Mouse (Mus musculus) left cerebral cortex, postnatal 4 days (tissue): ENCODE results near the gene Tax1bp3. TPM values are rescaled to one million over a fixed set of nuclear protein-coding genes. Genes with fewer than 3 reads are reported as not detected.

Source experiments
- DNase-seq: peaks from one replicate; pipeline ENCODE4 v3.0.0-alpha.2; 2022
- intact Hi-C: fragments of 180-260 bp; cut with DNase I; formaldehyde crosslinking; loops from one replicate; pipeline ENCODE4 v1.15.1; 2025
- total RNA-seq, 2 experiments: library from RNA; stranded (reverse); gene quantifications; 2 replicates each; pipeline ENCODE4 v1.2.3; 2021

Gene Tax1bp3
- total RNA-seq, 2 experiments from 2014 or later = 42.2 to 42.5 TPM

DNA sequence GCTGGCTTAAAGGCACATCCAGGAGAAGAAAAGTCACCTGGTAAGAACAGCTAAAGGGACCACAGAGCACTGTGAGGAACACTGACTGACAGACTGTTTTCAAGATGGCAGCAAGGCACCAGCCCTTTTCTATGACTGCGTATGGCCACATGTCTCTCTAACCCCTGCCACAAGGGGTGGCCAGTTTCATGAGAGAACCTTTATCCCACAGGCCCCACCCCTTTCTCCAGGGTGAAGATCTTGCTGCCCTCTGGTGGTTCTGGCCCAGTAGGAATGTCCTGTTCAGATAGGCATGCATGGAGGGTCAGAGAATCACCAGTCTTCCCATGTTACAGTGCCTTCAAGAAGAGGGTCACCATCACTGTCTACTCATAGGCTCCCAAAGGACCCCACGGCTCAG is 47.1 kb downstream of the Tax1bp3 start:
- no peak for DNase-seq
- intact Hi-C loops = no loop called here

DNA sequence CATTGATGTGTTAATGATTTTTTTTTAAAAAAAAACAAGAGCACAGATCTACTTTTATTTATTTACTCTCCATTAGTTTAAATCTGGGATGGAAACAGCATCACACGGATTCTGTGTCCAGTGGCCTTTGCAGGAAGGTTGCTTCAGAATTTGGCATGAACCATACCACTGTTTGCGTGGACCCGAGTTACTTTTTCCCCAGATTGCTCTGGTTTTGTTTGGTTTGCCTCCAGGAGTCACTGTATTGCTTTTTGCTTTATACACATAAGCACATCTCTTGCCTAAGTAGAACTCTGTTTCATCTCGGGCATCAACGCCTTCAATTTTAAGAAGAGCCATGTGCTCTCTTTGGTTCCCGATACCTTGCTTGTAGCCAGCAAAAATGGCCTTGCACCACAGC is 49.0 kb downstream of the Tax1bp3 start:
- intact Hi-C loops = no loop called here
- DNase-seq = no peak

DNA sequence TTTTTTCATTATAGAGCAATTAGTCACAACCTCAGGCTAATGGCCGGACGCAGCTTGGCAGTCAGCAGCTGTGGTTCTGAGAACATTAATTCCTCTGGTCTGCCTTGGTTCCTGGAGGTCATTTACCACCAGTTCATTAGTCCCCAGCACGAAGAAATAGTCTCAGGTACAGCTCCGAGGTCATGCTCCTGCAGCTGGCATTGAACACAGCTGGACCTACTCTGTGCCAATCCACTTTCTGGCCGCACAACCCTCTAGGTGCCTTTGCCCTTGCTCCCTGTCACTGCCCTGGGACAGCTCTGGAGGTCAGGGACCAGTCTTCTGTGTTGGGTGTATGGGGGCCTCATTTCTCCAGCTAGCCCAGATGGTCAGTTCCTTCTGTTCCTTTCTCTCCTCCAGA is 52.0 kb downstream of the Tax1bp3 start:
- intact Hi-C loops = no loop called here
- DNase-seq = no peak

DNA sequence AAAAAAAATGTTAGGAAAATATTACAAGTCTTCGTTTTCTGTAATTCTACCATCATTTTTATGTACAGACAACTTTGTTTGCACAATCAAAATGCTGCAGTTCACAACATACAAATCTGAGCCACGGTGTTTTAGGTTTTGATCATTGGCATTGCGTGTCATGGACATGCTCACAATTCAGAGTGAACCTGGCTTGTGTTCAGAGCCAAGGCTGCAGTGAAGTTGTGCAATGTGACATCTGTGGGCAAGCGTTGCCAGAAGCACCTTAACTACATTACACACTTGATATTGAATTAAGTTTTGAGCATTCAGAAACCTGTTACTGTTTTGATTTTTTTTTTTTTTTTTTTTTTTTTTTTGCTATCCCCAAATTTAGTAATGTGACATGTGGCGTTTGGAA is 53.2 kb downstream of the Tax1bp3 start:
- no peak for DNase-seq
- intact Hi-C loops = no loop called here

DNA sequence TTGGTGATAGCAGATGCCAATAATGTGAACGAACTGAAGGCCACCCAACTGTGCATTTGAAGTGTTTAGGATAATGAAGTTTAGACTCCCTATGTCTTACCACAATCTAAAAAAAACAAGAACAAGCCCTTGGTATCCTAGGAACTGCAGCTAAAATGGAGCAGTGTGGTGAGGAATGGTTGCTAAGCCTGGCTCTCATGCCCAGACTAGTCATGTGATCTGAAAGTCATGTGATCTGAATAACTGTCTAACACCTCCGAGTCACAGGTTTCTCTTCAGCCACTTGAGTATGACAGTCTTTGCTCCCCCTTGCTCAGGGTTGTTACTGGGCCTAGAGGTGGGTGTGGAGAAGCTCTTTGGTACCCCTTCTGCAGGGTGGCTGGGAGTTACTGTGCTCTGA is 55.6 kb downstream of the Tax1bp3 start:
- intact Hi-C loops = no loop called here
- DNase-seq = no peak

Other genes with a start within 250 kb of the Tax1bp3 start
- 1 to 10 TPM; 2.3 to 2.5 TPM for gene Atp2a3, start 215.9 kb upstream of the Tax1bp3 start, total RNA-seq
- gene P2rx1, start 178.0 kb upstream of the Tax1bp3 start, total RNA-seq = under 1 TPM; 0.28 to 0.50 TPM
- gene Camkk1, start 158.1 kb upstream of the Tax1bp3 start, total RNA-seq = 10 to 100 TPM; 28.7 to 30.5 TPM
- 10 to 100 TPM; 10.4 to 10.7 TPM for gene Ncbp3, start 129.3 kb upstream of the Tax1bp3 start, total RNA-seq
- not detected for gene Itgae, start 86.5 kb upstream of the Tax1bp3 start, total RNA-seq
- gene Haspin, start 38.8 kb upstream of the Tax1bp3 start, total RNA-seq = 1 to 10 TPM; 1.6 TPM
- 1 to 10 TPM in 1 of 2 experiments, under 1 TPM in 1; 0.72 to 1.0 TPM for gene P2rx5, start 16.7 kb upstream of the Tax1bp3 start, total RNA-seq
- gene Emc6, start within 50 bp of the Tax1bp3 start, total RNA-seq = 10 to 100 TPM; 59.8 to 64.3 TPM
- gene Ctns, start 22.0 kb downstream of the Tax1bp3 start, total RNA-seq = 10 to 100 TPM; 17.7 to 21.1 TPM
- 1 to 10 TPM; 1.1 to 1.2 TPM for gene Shpk, start 22.4 kb downstream of the Tax1bp3 start, total RNA-seq
- under 1 TPM; 0.46 to 0.82 TPM for gene Trpv1, start 57.2 kb downstream of the Tax1bp3 start, total RNA-seq
- gene Trpv3, start 90.3 kb downstream of the Tax1bp3 start, total RNA-seq = under 1 TPM; 0.46 to 0.66 TPM
- gene Aspa, start 152.5 kb downstream of the Tax1bp3 start, total RNA-seq = 1 to 10 TPM; 2.0 to 2.7 TPM
- gene Gm49340, start 152.7 kb downstream of the Tax1bp3 start, total RNA-seq = not detected
- gene Spata22, start 152.7 kb downstream of the Tax1bp3 start, total RNA-seq = under 1 TPM in 1 of 2 experiments, not detected in 1; 0.28 TPM
- gene Olfr20, start 173.7 kb downstream of the Tax1bp3 start, total RNA-seq = not detected
- not detected for gene Olfr376, start 194.2 kb downstream of the Tax1bp3 start, total RNA-seq
- not detected for gene Olfr1, start 222.5 kb downstream of the Tax1bp3 start, total RNA-seq